Mouse (Mus musculus): ENCODE data around the gene Man2a1. TPM values are rescaled to one million over a fixed set of nuclear protein-coding genes. Genes with fewer than 3 reads are reported as not detected.

The Man2a1 gene
- total and polyA plus RNA-seq, 2 experiments from 2014 or later = 3.2 to 19.0 TPM

DNA sequence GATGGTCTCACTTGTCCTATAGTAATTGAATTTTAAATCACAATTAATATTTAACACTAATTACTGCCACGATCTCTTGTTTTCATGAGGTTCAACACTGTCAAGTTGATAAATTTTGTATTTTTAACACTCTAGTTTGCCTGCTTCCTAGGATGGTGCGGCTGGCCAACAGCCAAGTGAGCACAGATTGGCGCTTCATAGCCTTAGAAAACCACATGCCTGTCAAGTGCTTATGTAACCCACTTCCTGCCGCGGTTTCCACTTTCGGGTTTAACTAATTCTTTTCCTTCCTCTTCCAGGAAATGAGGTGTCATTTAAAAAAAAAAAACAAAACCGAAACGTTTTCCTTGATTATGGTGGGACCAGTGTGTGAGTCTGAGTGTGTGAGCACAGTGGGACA is 20.8 kb upstream of the Man2a1 start:
- Histone ChIP-seq H3K4me3 (ENCODE audit: low read depth, low read length) (no peak overlapping the region), H3K36me3 (ENCODE audit: insufficient read depth, low read length) (no peaks in the 10 kb centered on the region), H3K27ac (ENCODE audit: low read depth, low read length) (no peak overlapping the region), H3K27me3 (ENCODE audit: insufficient read depth, low read length) (no peaks in the 10 kb centered on the region), H3K9me3 (ENCODE audit: low read length) (no peaks in the 10 kb centered on the region), H3K4me2 (ENCODE audit: low read depth, low read length, poor library complexity, severe bottlenecking) (no peak overlapping the region), H3K9ac (replicated peaks; ENCODE audit: low read length, poor library complexity, severe bottlenecking) (no peak overlapping the region), H3K4me1 (ENCODE audit: insufficient read depth, low read length) (no peaks in the 10 kb centered on the region)
- no peak for ATAC-seq (ENCODE audit: low FRiP score)
- DNase-seq (ENCODE audit: low spot score) = no peak
- WGBS = 78% methylated on average over 8 of the region's 8 CpGs
- no peak for TF ChIP-seq CTCF (IDR thresholded peaks at IDR 0.05)

DNA sequence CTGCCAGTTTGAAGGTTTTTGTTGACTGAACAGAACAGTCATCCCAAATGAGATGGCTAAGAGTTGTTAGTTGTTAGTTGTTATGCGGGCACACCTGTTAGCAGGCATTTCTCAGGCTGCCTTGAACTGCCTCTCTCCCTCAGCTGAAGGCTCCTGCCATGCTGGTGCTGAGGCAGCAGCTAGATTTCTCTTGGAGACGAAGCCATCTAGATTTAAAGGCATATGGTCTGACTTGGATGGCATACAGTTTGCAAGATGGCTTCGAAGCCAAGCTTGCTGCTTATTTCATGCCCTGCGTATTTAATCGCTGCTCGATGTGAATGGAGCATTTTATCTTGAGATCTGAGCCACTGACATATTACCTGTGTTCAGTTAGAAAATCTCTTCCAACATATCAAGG is 19.4 kb upstream of the Man2a1 start:
- Histone ChIP-seq H3K9ac (replicated peaks; ENCODE audit: low read length, poor library complexity, severe bottlenecking) (no peak overlapping the region), H3K4me2 (ENCODE audit: low read depth, low read length, poor library complexity, severe bottlenecking) (no peak overlapping the region), H3K27ac (ENCODE audit: low read depth, low read length) (no peak overlapping the region), H3K27me3 (ENCODE audit: insufficient read depth, low read length) (no peaks in the 10 kb centered on the region), H3K4me1 (ENCODE audit: insufficient read depth, low read length) (no peaks in the 10 kb centered on the region), H3K9me3 (ENCODE audit: low read length) (no peaks in the 10 kb centered on the region), H3K4me3 (ENCODE audit: low read depth, low read length) (no peak overlapping the region), H3K36me3 (ENCODE audit: insufficient read depth, low read length) (no peaks in the 10 kb centered on the region)
- ATAC-seq (ENCODE audit: low FRiP score) (no peak), DNase-seq (ENCODE audit: low spot score) (no peak)
- 89% methylated on average over 6 of the region's 6 CpGs for WGBS
- no peak for TF ChIP-seq CTCF (IDR thresholded peaks at IDR 0.05)

GRCm38 (mm10) chr17:64581962-64582361 is 18.6 kb upstream of the Man2a1 start:
- no peaks in the 10 kb centered on the region for H3K4me1 ChIP-seq (ENCODE audit: insufficient read depth, low read length)
- DNase-seq (ENCODE audit: low spot score) = no peak
- TF ChIP-seq CTCF (IDR thresholded peaks at IDR 0.05) = no peak
- H3K4me3 ChIP-seq (ENCODE audit: low read depth, low read length) = no peak overlapping the region
- no peak overlapping the region for H3K9ac ChIP-seq (replicated peaks; ENCODE audit: low read length, poor library complexity, severe bottlenecking)
- no peak overlapping the region for H3K4me2 ChIP-seq (ENCODE audit: low read depth, low read length, poor library complexity, severe bottlenecking)
- no peaks in the 10 kb centered on the region for H3K9me3 ChIP-seq (ENCODE audit: low read length)
- no peaks in the 10 kb centered on the region for H3K27me3 ChIP-seq (ENCODE audit: insufficient read depth, low read length)
- no peak overlapping the region for H3K27ac ChIP-seq (ENCODE audit: low read depth, low read length)
- ATAC-seq (ENCODE audit: low FRiP score) = no peak
- 95% methylated on average over 3 of the region's 3 CpGs for WGBS
- no peaks in the 10 kb centered on the region for H3K36me3 ChIP-seq (ENCODE audit: insufficient read depth, low read length)

DNA sequence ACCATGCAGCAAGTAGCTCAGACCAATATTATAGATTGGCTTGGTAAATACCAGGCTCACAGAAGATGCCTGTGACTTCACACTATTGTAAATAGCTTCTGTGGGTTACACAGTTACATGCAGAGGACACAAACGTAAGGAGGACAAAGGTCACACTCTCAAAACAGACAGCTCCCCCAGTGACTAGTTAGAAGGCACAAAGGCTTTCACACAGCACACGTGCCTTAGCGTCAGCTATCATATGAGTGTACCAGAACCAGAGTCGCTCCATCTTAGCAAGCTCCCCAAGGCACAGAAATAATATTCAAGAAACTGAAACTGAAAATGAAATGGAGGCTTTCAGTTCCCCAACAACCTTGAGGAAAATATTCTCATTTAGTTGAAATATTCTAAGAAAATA is 10.1 kb upstream of the Man2a1 start:
- DNase-seq (ENCODE audit: low spot score) (no peak), ATAC-seq (ENCODE audit: low FRiP score) (no peak)
- WGBS = 62% methylated on average over 4 of the region's 4 CpGs
- no peaks in the 10 kb centered on the region for H3K36me3 ChIP-seq (ENCODE audit: insufficient read depth, low read length)
- no peaks in the 10 kb centered on the region for H3K4me1 ChIP-seq (ENCODE audit: insufficient read depth, low read length)
- H3K27ac ChIP-seq (ENCODE audit: low read depth, low read length) = no peak overlapping the region
- H3K27me3 ChIP-seq (ENCODE audit: insufficient read depth, low read length) = no peaks in the 10 kb centered on the region
- no peak for TF ChIP-seq CTCF (IDR thresholded peaks at IDR 0.05)
- H3K9me3 ChIP-seq (ENCODE audit: low read length) = no peaks in the 10 kb centered on the region
- H3K9ac ChIP-seq (replicated peaks; ENCODE audit: low read length, poor library complexity, severe bottlenecking) = no peak overlapping the region
- no peak overlapping the region for H3K4me2 ChIP-seq (ENCODE audit: low read depth, low read length, poor library complexity, severe bottlenecking)
- H3K4me3 ChIP-seq (ENCODE audit: low read depth, low read length) = no peak overlapping the region

- Histone ChIP-seq H3K9ac (replicated peaks; ENCODE audit: low read length, poor library complexity, severe bottlenecking) (no peak overlapping the region), H3K4me3 (ENCODE audit: low read depth, low read length) (no peak overlapping the region), H3K9me3 (ENCODE audit: low read length) (no peaks in the 10 kb centered on the region), H3K4me1 (ENCODE audit: insufficient read depth, low read length) (no peaks in the 10 kb centered on the region), H3K27ac (ENCODE audit: low read depth, low read length) (0 out of 2 replicates have a peak overlapping the region, but pooled peaks have one; percentile 32), H3K27me3 (ENCODE audit: insufficient read depth, low read length) (no peaks in the 10 kb centered on the region), H3K4me2 (ENCODE audit: low read depth, low read length, poor library complexity, severe bottlenecking) (no peak overlapping the region), H3K36me3 (ENCODE audit: insufficient read depth, low read length) (no peaks in the 10 kb centered on the region)
- no peak for DNase-seq (ENCODE audit: low spot score)
- TF ChIP-seq CTCF (IDR thresholded peaks at IDR 0.05) = no peak
- 58% methylated on average over 10 of the region's 10 CpGs for WGBS
- ATAC-seq (ENCODE audit: low FRiP score) = no peak
Observed at GRCm38 (mm10) chr17:64591366-64591765, 9.2 kb upstream of the Man2a1 start.

GRCm38 (mm10) chr17:64592355-64592754 is 8.2 kb upstream of the Man2a1 start:
- WGBS = 86% methylated on average over 2 of the region's 2 CpGs
- Histone ChIP-seq H3K36me3 (ENCODE audit: insufficient read depth, low read length) (no peaks in the 10 kb centered on the region), H3K9ac (replicated peaks; ENCODE audit: low read length, poor library complexity, severe bottlenecking) (no peak overlapping the region), H3K4me2 (ENCODE audit: low read depth, low read length, poor library complexity, severe bottlenecking) (no peak overlapping the region), H3K4me1 (ENCODE audit: insufficient read depth, low read length) (no peaks in the 10 kb centered on the region), H3K9me3 (ENCODE audit: low read length) (no peaks in the 10 kb centered on the region), H3K27me3 (ENCODE audit: insufficient read depth, low read length) (no peaks in the 10 kb centered on the region), H3K4me3 (ENCODE audit: low read depth, low read length) (no peak overlapping the region), H3K27ac (ENCODE audit: low read depth, low read length) (no peak overlapping the region)
- no peak for TF ChIP-seq CTCF (IDR thresholded peaks at IDR 0.05)
- DNase-seq (ENCODE audit: low spot score) (no peak), ATAC-seq (ENCODE audit: low FRiP score) (no peak)

All from midbrain, postnatal 0 days (tissue).